Mouse (Mus musculus) macrophage (primary cell): Measurements from ENCODE around the gene Mrpl17. TPM values are rescaled to one million over a fixed set of nuclear protein-coding genes. Genes with fewer than 3 reads are reported as not detected.
A peak's percentile ranks its signal among the peaks of the same experiment; 100 is the strongest.

ENCODE experiments used
- H3K27ac ChIP-seq: fragments of 350-480 bp; formaldehyde crosslinking; 2 replicates; pipeline ENCODE4 v1.9.0; 2021
- H3K36me3 ChIP-seq: fragments of 350-480 bp; formaldehyde crosslinking; 2 replicates; pipeline ENCODE4 v1.9.0; 2021; ENCODE audit errors: inconsistent target
- H3K4me3 ChIP-seq: fragments of 350-480 bp; formaldehyde crosslinking; 2 replicates; pipeline ENCODE4 v1.9.0; 2021; ENCODE audit errors: inconsistent target
- H3K79me2 ChIP-seq: fragments of 350-480 bp; formaldehyde crosslinking; 2 replicates; pipeline ENCODE4 v1.9.0; 2021; ENCODE audit errors: inconsistent target
- WGBS: methylation state at CpG from one replicate; pipeline ENCODE4 v1.1.7; 2026; ENCODE audit warnings: inconsistent platforms; ENCODE audit not compliant: missing documents; 5-methylcytosine and 5-hydroxymethylcytosine counted together
- polyA plus RNA-seq: library from polyadenylated mRNA; stranded (reverse); fragments of 250-400 nt; gene quantifications from 3 replicates; pipeline ENCODE4 v1.2.4, GENCODE M21; 2018; ENCODE audit warnings: inconsistent platforms

Gene Mrpl17
- polyA plus RNA-seq, 1 experiment from 2014 or later = 39.9 TPM

DNA sequence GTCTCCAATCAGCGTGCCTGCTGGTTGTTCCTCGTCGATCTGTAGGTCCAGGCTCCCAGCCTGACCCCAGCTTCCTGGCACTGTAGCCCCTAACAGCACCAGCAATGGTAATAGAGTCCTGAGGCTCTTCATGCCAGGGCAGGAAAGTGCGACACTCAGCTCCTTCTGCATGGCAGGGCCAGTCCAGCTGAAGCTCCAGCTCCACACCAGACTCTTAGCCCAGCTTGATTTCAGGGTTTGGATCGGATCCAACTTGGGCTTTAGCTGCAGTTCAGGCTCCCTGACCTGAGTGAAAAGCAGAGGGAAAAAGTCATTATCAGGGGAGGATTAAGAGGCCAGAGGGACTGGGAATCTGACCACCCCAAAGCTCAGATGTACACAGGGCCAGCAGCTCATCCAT is 37.9 kb downstream of the Mrpl17 start:
- H3K4me3 ChIP-seq = no peak overlapping the region

DNA sequence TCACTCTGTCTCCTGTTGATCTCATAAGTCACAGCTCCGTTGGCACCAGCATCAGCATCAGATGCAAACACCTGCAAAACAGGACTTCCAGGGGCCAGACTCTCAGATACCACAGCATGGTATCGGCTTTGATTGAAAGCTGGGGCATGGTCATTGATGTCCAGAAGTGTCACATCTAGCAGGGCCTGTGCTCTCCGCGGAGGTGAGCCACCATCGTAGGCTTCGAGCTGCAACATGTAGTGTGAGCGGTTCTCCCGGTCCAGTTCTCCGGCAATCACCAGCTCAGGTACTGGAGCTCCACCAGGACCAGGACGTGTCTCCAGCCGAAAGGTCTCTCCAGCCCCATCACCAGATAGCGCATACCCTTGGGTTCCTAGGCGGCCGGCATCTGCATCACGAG is 38.6 kb downstream of the Mrpl17 start:
- Histone ChIP-seq H3K27ac (no peak overlapping the region), H3K4me3 (no peak overlapping the region), H3K79me2 (no peaks in the 10 kb centered on the region), H3K36me3 (no peaks in the 10 kb centered on the region)
- WGBS = 94% methylated on average over 15 of the region's 15 CpGs

More for the DNA sequence above, 37.9 kb downstream of the Mrpl17 start:
- 94% methylated on average over 5 of the region's 5 CpGs for WGBS
- Histone ChIP-seq H3K79me2 (no peaks in the 10 kb centered on the region), H3K36me3 (no peaks in the 10 kb centered on the region), H3K27ac (no peak overlapping the region)

DNA sequence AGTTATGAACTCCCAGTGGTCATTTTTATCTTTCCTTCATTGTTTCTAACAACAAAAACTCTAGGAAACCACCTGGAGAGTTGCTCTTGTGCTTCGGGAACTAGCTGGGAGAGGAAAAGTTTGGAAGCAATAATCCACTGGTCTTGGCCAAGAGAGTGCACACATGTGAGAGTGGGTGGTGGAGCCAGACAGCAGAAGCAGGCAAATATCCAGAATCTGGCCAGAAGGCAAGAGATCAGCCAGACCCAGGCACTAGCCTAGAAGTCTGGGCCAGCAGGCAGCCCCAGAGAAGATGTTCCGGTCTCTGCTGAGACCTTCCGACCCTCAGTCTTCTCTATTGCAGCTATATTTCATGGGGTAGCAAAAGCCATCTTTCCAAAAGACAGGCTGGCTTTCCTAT is 40.9 kb downstream of the Mrpl17 start:
- 95% methylated on average over 3 of the region's 3 CpGs for WGBS
- Histone ChIP-seq H3K79me2 (no peaks in the 10 kb centered on the region), H3K4me3 (no peak overlapping the region), H3K27ac (no peak overlapping the region), H3K36me3 (no peaks in the 10 kb centered on the region)

DNA sequence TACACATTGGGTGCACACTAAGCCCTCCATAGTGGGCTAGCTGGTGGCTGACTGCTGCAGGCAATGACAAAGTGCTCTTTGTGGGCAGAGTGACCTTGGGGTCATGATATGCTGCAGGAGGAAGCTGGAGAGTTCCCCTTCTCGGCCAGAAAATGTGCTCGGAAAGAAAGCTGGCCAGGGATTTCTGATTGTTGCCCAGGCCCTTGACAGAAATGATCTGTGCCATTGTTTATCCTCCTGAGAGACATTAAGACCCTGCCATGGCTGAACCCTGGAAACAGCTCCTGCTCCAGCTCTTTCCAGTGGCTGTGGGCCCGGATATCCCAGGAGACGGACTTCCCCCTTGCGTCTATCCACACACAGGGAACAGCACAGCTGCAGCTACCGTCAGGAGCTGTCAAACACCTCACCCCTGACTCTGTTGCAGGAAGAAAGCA is 43.2 kb downstream of the Mrpl17 start:
- no peaks in the 10 kb centered on the region for H3K79me2 ChIP-seq
- WGBS = 19% methylated on average over 6 of the region's 6 CpGs
- peak overlapping the region; percentile 65 for H3K27ac ChIP-seq
- H3K4me3 ChIP-seq = no peak overlapping the region
- H3K36me3 ChIP-seq = no peaks in the 10 kb centered on the region

DNA sequence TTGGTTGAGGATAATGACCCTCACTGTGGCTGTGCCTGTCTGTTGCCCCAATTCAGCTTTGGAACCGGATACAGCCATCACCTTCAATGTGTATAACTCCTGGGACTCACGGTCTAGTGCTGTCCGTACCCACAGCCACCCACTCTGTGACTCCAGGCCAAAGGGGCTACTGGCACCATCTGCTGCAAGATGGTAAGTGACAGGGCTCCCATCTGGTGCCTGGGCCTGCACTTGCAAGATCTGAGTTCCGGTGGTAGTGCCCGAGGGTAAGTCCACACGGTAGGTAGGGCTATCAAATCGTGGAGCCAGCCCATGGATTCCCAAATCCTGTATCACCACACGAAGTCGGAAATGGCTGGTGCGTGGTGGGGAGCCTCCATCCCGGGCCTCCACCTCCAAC is 46.6 kb downstream of the Mrpl17 start:
- 95% methylated on average over 11 of the region's 11 CpGs for WGBS
- Histone ChIP-seq H3K4me3 (no peak overlapping the region), H3K79me2 (no peaks in the 10 kb centered on the region), H3K27ac (no peak overlapping the region), H3K36me3 (no peaks in the 10 kb centered on the region)

DNA sequence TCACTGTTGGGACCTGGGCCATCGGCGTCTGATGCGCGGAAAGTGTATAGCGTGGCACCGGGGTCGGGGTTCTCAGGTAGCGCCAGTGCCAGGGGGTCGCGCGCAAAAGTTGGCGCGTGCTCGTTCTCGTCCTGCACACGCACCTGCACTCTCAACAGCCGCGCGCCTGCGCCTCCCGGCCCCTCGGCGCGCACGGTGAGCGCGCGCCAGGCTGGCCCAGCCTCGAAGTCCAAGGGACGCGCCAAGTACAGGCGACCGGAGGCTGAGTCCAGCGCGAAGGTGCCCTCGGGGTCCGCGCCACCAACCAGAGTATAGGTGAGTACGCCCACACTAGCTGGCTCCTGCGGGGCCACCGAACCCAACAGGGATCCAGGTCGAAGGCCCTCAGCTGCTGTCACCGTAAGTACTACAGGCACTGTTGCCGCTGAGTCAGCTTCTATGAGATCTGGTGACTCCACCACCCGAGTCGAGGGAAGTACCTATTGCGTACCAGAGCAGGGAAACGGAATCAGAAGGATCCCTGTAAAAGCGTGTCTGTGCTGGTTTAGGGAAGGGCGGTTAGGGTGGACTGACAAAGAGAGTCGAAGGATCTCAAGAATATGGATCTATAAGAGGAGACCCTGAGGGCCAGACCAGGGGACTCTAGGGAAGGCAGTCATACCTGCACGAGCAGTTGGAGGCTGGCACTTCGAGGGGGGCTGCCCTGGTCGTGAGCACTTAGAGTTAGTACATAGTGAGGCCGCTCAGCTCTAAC is 48.2 kb downstream of the Mrpl17 start:
- Histone ChIP-seq H3K36me3 (no peaks in the 10 kb centered on the region), H3K27ac (no peak overlapping the region), H3K79me2 (no peaks in the 10 kb centered on the region), H3K4me3 (no peak overlapping the region)
- WGBS = 48% methylated on average over 55 of the region's 55 CpGs

DNA sequence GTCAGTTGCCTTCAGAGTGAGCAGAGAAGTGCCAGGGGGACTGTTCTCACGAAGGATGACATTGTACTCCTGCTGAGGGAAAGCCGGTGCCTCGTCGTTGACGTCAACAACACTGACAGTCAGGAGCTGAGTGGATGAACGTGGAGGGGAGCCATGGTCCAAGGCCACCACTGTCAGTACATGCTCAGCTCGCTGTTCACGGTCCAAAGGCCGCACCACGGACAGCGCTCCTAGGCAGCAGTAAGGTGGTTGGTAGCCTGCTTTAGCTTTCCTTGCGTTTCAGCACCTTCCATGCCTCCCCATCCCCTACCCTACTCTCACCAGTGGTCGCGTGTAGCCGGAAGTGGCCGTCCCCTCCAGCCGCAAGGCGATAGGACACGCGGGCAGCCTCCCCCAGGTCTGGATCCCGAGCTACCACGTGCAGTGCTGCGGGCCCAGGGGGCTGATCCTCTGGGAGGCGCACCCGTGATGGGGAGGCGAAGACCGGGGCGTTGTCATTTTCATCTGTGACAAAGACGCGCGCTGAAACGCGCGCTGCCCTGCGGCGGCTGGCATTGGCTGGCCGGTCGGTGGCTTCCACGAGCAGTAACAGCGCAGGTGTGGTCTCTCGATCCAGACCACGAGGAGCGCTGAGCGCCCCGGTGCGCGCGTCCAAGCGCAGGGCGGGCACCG is 49.0 kb downstream of the Mrpl17 start:
- WGBS = 40% methylated on average over 46 of the region's 51 CpGs
- Histone ChIP-seq H3K79me2 (no peaks in the 10 kb centered on the region), H3K36me3 (no peaks in the 10 kb centered on the region), H3K4me3 (no peak overlapping the region), H3K27ac (no peak overlapping the region)

DNA sequence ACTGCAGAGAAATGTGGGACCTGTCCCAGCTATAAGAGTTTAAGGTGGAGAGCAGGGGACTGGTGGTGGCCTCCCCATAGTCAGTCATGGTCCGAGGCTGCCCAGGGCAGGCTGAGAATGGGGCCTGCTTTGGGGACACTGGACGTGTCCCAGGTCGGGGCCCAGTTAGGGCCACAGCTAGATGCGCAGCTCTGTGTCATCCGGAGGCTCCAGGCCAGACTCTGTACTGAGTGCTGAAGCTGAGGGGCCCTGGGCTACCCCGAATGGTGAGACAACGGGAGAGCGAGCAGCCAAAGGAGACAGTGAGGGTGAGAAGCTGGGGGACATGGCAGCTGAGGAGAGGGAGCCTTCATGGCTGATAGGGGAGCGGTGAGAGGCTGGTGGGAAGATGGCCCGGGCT is 57.6 kb downstream of the Mrpl17 start:
- Histone ChIP-seq H3K36me3 (peaks cover 19% of the 10 kb centered on the region; the same call in 1 of the 2 replicates), H3K27ac (no peak overlapping the region), H3K79me2 (peaks cover 27% of the 10 kb centered on the region), H3K4me3 (no peak overlapping the region)
- WGBS = 93% methylated on average over 10 of the region's 10 CpGs

Other genes with a start within 250 kb of the Mrpl17 start
- gene Apbb1, start 229.4 kb downstream of the Mrpl17 start, polyA plus RNA-seq = 0.04 to 0.58 TPM in 2 of 3 replicates, not detected in the other
- 0.24 TPM in 1 of 3 replicates, not detected in the others for gene Hpx, start 211.0 kb downstream of the Mrpl17 start, polyA plus RNA-seq
- gene Trim3, start 177.5 kb downstream of the Mrpl17 start, polyA plus RNA-seq = 15.2 to 30.8 TPM (median 17.8 TPM) in 3 replicates
- gene Timm10b, start 171.0 kb downstream of the Mrpl17 start, polyA plus RNA-seq = 36.5 to 124 TPM (median 98.7 TPM) in 3 replicates
- 23.1 to 24.5 TPM (median 23.7 TPM) in 3 replicates for gene Arfip2, start 170.7 kb downstream of the Mrpl17 start, polyA plus RNA-seq
- 1.7 to 8.3 TPM (median 4.9 TPM) in 3 replicates for gene Gm45799, start 170.5 kb downstream of the Mrpl17 start, polyA plus RNA-seq
- 0.68 to 2.0 TPM (median 0.80 TPM) in 3 replicates for gene Dnhd1, start 160.3 kb downstream of the Mrpl17 start, polyA plus RNA-seq
- gene Ilk, start 74.5 kb downstream of the Mrpl17 start, polyA plus RNA-seq = 135 to 184 TPM (median 156 TPM) in 3 replicates
- 12.9 to 21.2 TPM (median 19.6 TPM) in 3 replicates for gene Rrp8, start 73.7 kb downstream of the Mrpl17 start, polyA plus RNA-seq
- gene Taf10, start 66.7 kb downstream of the Mrpl17 start, polyA plus RNA-seq = 97.6 to 148 TPM (median 122 TPM) in 3 replicates
- gene Tpp1, start 58.9 kb downstream of the Mrpl17 start, polyA plus RNA-seq = 285 to 456 TPM (median 392 TPM) in 3 replicates
- 0.27 to 1.4 TPM (median 0.47 TPM) in 3 replicates for gene Dchs1, start 23.4 kb downstream of the Mrpl17 start, polyA plus RNA-seq
- 51.0 to 121 TPM (median 68.8 TPM) in 3 replicates for gene Gm4070, start 142.9 kb upstream of the Mrpl17 start, polyA plus RNA-seq